Mouse (Mus musculus): ENCODE measurements around the gene Nme1.

GRCm38 (mm10) chr11:93997141-93997775 lies 28.9 kb upstream of the Nme1 start:
- TF ChIP-seq POLR2A (IDR thresholded peaks at IDR 0.05; ENCODE audit: insufficient read depth, low read length) (no peak), CTCF (IDR thresholded peaks at IDR 0.05; ENCODE audit: low read depth, low read length) (no peak), EP300 (IDR thresholded peaks at IDR 0.05; ENCODE audit: insufficient read depth, low read depth, low read length) (no peak)
